Mouse (Mus musculus) cerebellum, adult 11 months (tissue): ENCODE measurements around the gene Ccr1.

Source experiments
- DNase-seq: peaks from one replicate; pipeline ENCODE4 v3.0.0; 2022

Gene Ccr1

DNA sequence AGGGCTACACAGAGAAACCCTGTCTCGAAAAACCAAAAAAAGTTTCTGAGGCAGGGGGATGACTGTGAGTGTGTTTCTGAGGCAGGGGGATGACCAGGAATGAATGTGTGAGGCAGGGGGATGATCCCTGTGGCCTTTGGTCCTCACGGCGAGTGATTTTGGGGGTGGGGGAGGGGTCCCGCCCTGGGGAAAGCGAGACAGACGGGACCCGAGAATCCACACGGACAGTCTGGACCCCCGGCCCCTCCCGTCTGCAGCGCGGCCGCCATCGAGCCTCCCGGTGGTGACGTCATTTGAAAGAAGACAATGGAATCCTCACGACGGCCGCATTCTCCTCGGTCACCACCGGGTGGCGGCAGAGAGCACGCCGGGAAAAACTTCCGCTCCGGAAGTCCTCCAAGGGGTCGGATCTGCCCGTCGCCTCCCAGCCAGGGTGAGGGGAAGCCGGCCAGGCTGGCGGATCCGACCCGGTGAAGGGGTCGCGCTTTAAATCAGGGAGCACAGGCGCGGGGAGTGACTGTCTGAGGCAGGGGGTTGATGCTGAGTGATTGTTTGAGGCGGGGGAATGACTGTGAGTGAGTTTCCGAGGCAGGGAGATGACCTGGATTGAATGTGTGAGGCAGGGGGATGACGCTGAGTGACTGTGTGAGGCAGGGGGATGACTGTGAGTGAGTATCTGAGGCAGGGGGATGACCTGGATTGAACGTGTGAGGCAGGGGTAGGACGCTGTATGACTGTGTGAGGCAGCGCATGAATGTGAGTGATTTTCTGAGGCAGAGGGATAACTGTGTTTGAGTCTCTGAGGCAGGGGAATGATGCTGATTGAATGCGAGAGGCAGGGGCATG is 43.2 kb downstream of the Ccr1 start:
- DNase-seq, result peak; percentile 77

DNA sequence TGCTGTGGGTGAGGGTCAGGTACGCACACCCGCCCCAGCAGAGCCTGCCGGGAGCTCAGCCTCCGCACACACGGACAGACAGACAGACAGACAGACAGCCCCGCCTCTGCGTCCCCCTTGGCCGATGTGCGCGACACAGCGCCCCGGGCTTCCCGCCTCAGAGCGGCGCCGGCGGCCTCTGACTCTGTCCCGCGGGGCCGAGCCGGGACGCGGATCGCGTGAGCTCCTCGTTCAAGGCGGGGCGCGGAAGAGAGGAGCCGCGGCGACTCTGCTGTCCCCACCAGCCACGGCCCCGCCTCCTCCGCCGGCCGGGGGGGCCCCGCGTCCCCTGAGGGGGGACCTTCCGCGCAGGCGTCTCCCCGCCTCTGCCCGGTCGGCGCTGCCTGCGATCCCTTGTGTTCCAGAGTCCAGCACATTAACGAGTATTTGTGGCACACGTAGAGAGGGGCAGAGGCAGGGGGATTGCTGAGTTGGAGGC is 43.9 kb downstream of the Ccr1 start:
- peak; percentile 70 for DNase-seq

DNA sequence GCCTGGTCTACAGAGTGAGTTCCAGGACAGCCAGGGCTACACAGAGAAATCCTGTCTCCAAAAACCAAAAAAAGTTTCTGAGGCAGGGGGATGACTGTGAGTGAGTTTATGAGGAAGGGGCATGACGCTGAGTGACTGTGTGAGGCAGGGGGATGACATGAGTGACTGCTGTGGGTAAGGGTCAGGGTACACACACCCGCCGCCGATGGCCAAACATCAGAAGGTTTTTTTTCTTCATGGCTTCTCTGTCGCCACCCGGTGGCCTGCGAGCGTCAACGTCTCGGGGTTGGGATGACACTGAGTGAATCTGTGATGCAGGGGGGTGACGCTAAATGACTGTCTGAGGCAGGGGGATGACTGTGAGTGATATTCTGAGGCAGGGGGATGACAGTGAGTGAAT is 44.5 kb downstream of the Ccr1 start:
- DNase-seq, result peak; percentile 24

DNA sequence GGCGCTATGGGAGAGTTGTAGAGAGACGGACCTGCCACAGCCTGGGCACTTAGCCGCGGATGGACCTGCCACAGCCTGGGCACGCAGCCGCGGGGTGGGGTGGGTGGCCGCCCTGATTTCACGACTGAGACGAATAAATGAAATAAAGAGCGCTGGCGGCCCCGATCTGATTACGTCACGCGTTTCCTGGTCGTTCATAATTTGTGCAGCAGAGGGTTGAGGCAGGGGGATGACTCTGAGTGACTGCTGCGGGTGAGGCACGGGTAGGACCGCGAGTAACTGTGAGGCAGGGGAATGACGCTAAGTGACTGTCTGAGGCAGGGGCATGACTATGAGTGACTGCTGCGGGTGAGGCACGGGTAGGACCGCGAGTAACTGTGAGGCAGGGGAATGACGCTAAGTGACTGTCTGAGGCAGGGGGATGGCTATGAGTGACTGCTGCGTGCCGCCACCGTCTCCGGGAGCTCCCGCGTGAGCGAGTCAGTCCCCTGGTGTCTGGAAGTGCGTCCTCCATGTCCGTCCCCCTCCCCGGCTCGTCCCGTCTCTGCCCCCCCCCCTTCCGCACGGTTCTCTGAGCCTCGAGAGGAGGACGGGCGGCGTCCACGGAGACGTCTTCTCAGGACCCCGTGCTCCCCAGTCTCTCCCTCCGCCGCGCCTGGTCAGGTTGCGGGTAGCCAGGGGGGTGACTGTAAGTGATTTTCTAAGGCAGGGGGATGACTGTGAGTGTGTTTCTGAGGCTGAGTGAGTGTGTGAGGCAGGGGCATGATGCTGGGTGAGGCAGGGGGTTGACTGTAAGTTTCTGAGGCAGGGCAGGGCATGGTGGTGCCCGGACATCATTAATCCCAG is 45.1 kb downstream of the Ccr1 start:
- no peak for DNase-seq
